Mouse (Mus musculus) left cerebral cortex, adult 2 months (tissue): ENCODE measurements at regions not wholly inside any gene's neighbourhood (a gene's known extent, or its start where the extent isn't known, plus 50 kb on each side); places are given as distances from the start of the nearest gene placed in this dataset.

Experiments
- DNase-seq, 2 experiments: peaks; one replicate each; pipeline ENCODE4 v3.0.0; 2021 to 2022; ENCODE audit warnings: low spot score in 2 of 2, mixed read lengths in 1 of 2; ENCODE audit errors: extremely low spot score in 1 of 2
- H3K27ac ChIP-seq: fragments of 200-600 bp; 2 replicates; pipeline ENCODE4 v1.8.1; 2022
- H3K4me3 ChIP-seq: fragments of 200-600 bp; 2 replicates; pipeline ENCODE4 v1.8.1; 2022
- CTCF ChIP-seq: fragments of 200-600 bp; IDR thresholded peaks from 2 replicates; pipeline ENCODE4 v1.8.1; 2022; ENCODE audit warnings: antibody characterized with exemption, mild to moderate bottlenecking, moderate library complexity
- intact Hi-C: fragments of 180-260 bp; cut with DNase I; formaldehyde crosslinking; loops from one replicate; pipeline ENCODE4 v1.15.1; 2025

- Histone ChIP-seq H3K4me3 (no peak overlapping the region), H3K27ac (no peak overlapping the region)
- no peak for DNase-seq
- intact Hi-C loops: loop anchor here (10.0 kb wide), 1 partner anchor 255 kb away; no protein-coding TSS in a partner anchor
- TF ChIP-seq CTCF: no peak
These were observed 260.4 kb downstream of the Dact1 start for GRCm38 (mm10) chr12:71570116-71570515.

- intact Hi-C loops: loop anchor here (10.0 kb wide), 1 partner anchor 258 kb away; no protein-coding TSS in a partner anchor
- Histone ChIP-seq H3K27ac (no peak overlapping the region), H3K4me3 (no peak overlapping the region)
- DNase-seq: no peak
- no peak for TF ChIP-seq CTCF
These were observed 257.9 kb upstream of the Daam1 start for GRCm38 (mm10) chr12:71572833-71573446.

GRCm38 (mm10) chr12:71573456-71573855, 257.4 kb upstream of the Daam1 start:
- H3K27ac ChIP-seq: no peak overlapping the region
- DNase-seq: no peak
- intact Hi-C loops: loop anchor here (10.0 kb wide), 1 partner anchor 259 kb away; no protein-coding TSS in a partner anchor
- TF ChIP-seq CTCF: no peak
- H3K4me3 ChIP-seq: no peak overlapping the region

GRCm38 (mm10) chr12:71574685-71575084, 256.2 kb upstream of the Daam1 start:
- TF ChIP-seq CTCF: no peak
- intact Hi-C loops: loop anchor here (10.0 kb wide), 1 partner anchor 260 kb away; no protein-coding TSS in a partner anchor
- DNase-seq: no peak
- H3K4me3 ChIP-seq: no peak overlapping the region
- H3K27ac ChIP-seq: no peak overlapping the region

- Histone ChIP-seq H3K27ac (no peak overlapping the region), H3K4me3 (no peak overlapping the region)
- peak; percentile 43 for TF ChIP-seq CTCF
- DNase-seq: no peak
- intact Hi-C loops: loop anchor here (10.0 kb wide), 1 partner anchor 263 kb away; no protein-coding TSS in a partner anchor
These were observed 253.5 kb upstream of the Daam1 start for GRCm38 (mm10) chr12:71577349-71577748.

- DNase-seq: no peak
- no peak for TF ChIP-seq CTCF
- intact Hi-C loops: loop anchor here (10.0 kb wide), 1 partner anchor 263 kb away; no protein-coding TSS in a partner anchor
- Histone ChIP-seq H3K4me3 (no peak overlapping the region), H3K27ac (no peak overlapping the region)
These were observed 252.9 kb upstream of the Daam1 start for GRCm38 (mm10) chr12:71578006-71578405.

- TF ChIP-seq CTCF: no peak
- DNase-seq: no peak
- intact Hi-C loops: loop anchor here (10.0 kb wide), 1 partner anchor 264 kb away; no protein-coding TSS in a partner anchor
- no peak overlapping the region for H3K27ac ChIP-seq
- no peak overlapping the region for H3K4me3 ChIP-seq
These were observed 252.0 kb upstream of the Daam1 start for GRCm38 (mm10) chr12:71578912-71579311.

GRCm38 (mm10) chr12:71580532-71581290, 250.2 kb upstream of the Daam1 start:
- intact Hi-C loops: no loop called here
- no peak for TF ChIP-seq CTCF
- H3K4me3 ChIP-seq: no peak overlapping the region
- H3K27ac ChIP-seq: no peak overlapping the region
- DNase-seq: no peak

- no peak for DNase-seq
- no peak overlapping the region for H3K4me3 ChIP-seq
- H3K27ac ChIP-seq: no peak overlapping the region
- no peak for TF ChIP-seq CTCF
- intact Hi-C loops: no loop called here
These were observed 246.3 kb upstream of the Daam1 start for GRCm38 (mm10) chr12:71584618-71585017.

- no peak for DNase-seq
- TF ChIP-seq CTCF: no peak
- H3K4me3 ChIP-seq: no peak overlapping the region
- intact Hi-C loops: no loop called here
- no peak overlapping the region for H3K27ac ChIP-seq
These were observed 232.2 kb upstream of the Daam1 start for GRCm38 (mm10) chr12:71598641-71599040.

GRCm38 (mm10) chr12:71601091-71601690, 229.7 kb upstream of the Daam1 start:
- no peak overlapping the region for H3K27ac ChIP-seq
- no peak for TF ChIP-seq CTCF
- no peak for DNase-seq
- intact Hi-C loops: no loop called here
- no peak overlapping the region for H3K4me3 ChIP-seq

- TF ChIP-seq CTCF: no peak
- intact Hi-C loops: no loop called here
These were observed 227.7 kb upstream of the Daam1 start for GRCm38 (mm10) chr12:71603136-71603535.

More at GRCm38 (mm10) chr12:71603136-71603535, 227.7 kb upstream of the Daam1 start:
- H3K4me3 ChIP-seq: no peak overlapping the region
- no peak for DNase-seq
- H3K27ac ChIP-seq: no peak overlapping the region
